Mouse (Mus musculus) ES-CJ7 (cell line): ENCODE measurements at regions not wholly inside any gene's neighbourhood (a gene's known extent, or its start where the extent isn't known, plus 50 kb on each side); places are given as distances from the start of the nearest gene placed in this dataset.
A peak's percentile ranks its signal among the peaks of the same experiment; 100 is the strongest.

Experiments used
- DNase-seq: peaks from one replicate; pipeline ENCODE4 v3.0.0; 2011; ENCODE audit warnings: low read depth, low spot score

DNA sequence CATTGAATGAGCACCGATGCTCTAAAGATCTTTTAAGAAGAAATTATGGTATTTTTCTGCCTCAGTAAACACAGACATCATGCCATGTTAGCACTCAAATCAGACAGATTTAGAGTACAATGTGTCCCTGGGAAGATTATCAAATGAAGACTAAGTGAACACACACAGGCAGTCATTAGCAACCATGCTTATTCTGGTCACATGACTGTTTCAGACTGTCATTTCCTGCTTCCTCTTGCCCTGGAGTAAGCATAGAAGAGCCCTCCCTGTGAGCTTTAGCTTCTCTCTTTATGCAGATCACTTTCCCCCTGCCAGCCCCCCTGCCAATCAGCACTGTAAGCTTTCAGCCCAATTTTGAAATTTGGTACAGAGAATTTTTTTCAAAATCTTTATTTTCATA, 143.4 kb upstream of the Amd2 start:
- DNase-seq, result no peak

DNA sequence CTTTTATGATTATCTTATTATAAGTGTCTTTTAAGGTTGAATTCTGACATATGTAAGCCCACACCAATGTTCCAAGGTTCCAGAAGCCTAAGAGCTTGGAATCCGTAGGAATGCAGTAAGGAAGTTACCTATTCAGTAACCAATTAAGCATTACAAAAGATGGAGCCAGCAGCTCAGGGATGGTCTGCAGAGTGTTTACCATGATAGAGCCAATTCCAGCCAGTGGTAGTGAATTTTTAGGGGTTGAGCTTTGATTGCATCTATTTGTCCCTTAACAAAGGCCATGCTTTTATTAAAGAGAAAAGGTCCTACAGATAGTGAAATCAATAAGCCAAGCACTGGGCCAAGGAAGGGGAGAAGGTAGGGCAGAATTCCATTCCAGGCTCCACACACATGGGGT, 123.6 kb upstream of the Amd2 start:
- peak; percentile 90 for DNase-seq
